Mouse (Mus musculus): ENCODE measurements around the gene Tmod2. TPM values are rescaled to one million over a fixed set of nuclear protein-coding genes. Genes with fewer than 3 reads are reported as not detected.
A peak's percentile ranks its signal among the peaks of the same experiment; 100 is the strongest.

Gene Tmod2
- polyA plus RNA-seq, 1 experiment from 2014 or later: 10.0 TPM

DNA sequence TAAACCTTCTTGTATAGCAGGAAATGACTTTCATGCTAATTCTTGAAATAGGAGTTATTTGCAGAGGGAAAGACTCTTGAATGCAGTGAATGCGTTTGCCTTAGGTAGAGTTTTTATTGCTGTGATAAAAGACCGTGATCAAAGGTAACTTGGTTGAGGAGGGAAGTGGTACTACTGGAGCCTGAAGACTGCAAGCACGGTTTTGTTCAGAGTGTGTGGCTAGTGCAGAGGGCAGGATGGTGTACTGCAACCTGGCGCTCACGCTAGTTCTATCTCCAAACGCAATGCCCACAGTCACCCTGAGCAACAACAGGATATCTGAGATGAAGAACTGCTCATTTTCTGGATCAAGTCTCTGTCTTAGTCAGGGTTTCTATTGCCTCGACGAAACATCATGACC is 22.5 kb upstream of the Tmod2 start:
- no peaks in the 10 kb centered on the region for H3K27me3 ChIP-seq (replicated peaks; ENCODE audit: control insufficient read depth, insufficient read depth, low read length)
- TF ChIP-seq CTCF (IDR thresholded peaks at IDR 0.05; ENCODE audit: low read depth): no peak
- WGBS: 58% methylated on average over 8 of the region's 8 CpGs
- H3K9me3 ChIP-seq (ENCODE audit: control insufficient read depth): no peaks in the 10 kb centered on the region
- no peak overlapping the region for H3K9ac ChIP-seq (ENCODE audit: low read depth, low read length)
- H3K36me3 ChIP-seq (ENCODE audit: control insufficient read depth, insufficient read depth): no peaks in the 10 kb centered on the region
- ATAC-seq: peak; percentile 41; the same call in 1 of the 2 replicates
- no peaks in the 10 kb centered on the region for H3K4me1 ChIP-seq (replicated peaks; ENCODE audit: control insufficient read depth, insufficient read depth, low read length)
- no peak overlapping the region for H3K4me2 ChIP-seq (replicated peaks; ENCODE audit: low read depth)
- H3K27ac ChIP-seq (ENCODE audit: low read depth, low read length): no peak overlapping the region
- no peak overlapping the region for H3K4me3 ChIP-seq (ENCODE audit: low read depth, low read length)

- no peak for ATAC-seq
- H3K9ac ChIP-seq (ENCODE audit: low read depth, low read length): no peak overlapping the region
- H3K27ac ChIP-seq (ENCODE audit: low read depth, low read length): no peak overlapping the region
- 45% methylated on average over 1 of the region's 1 CpGs for WGBS
- no peak overlapping the region for H3K4me2 ChIP-seq (replicated peaks; ENCODE audit: low read depth)
- H3K36me3 ChIP-seq (ENCODE audit: control insufficient read depth, insufficient read depth): no peaks in the 10 kb centered on the region
- no peak overlapping the region for H3K4me3 ChIP-seq (ENCODE audit: low read depth, low read length)
- H3K27me3 ChIP-seq (replicated peaks; ENCODE audit: control insufficient read depth, insufficient read depth, low read length): no peaks in the 10 kb centered on the region
- H3K9me3 ChIP-seq (ENCODE audit: control insufficient read depth): no peaks in the 10 kb centered on the region
- peak; percentile 66 for TF ChIP-seq CTCF (IDR thresholded peaks at IDR 0.05; ENCODE audit: low read depth)
- no peaks in the 10 kb centered on the region for H3K4me1 ChIP-seq (replicated peaks; ENCODE audit: control insufficient read depth, insufficient read depth, low read length)
Observed at GRCm38 (mm10) chr9:75632902-75633301, 21.8 kb upstream of the Tmod2 start.

DNA sequence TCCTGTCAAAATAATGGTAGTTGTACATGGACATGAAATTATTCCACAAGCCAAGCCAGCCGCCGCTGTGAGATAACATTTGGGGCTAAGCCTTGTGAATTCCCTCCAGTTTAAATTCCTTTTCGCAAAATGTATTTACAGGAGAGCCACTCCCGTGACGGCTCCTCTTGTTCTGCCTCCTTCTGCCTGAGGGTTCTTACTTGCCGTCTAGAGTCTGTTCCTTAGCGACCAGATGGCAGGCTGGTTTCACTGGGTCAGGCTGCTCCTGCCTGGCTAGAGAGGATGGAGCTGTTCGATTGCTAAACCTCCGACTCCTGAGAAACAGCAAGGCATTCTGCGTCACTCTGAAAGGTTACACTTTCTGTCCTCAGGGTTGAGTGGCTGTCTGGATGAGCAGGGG is 21.0 kb upstream of the Tmod2 start:
- no peak overlapping the region for H3K27ac ChIP-seq (ENCODE audit: low read depth, low read length)
- TF ChIP-seq CTCF (IDR thresholded peaks at IDR 0.05; ENCODE audit: low read depth): no peak
- no peaks in the 10 kb centered on the region for H3K4me1 ChIP-seq (replicated peaks; ENCODE audit: control insufficient read depth, insufficient read depth, low read length)
- H3K4me2 ChIP-seq (replicated peaks; ENCODE audit: low read depth): no peak overlapping the region
- H3K36me3 ChIP-seq (ENCODE audit: control insufficient read depth, insufficient read depth): no peaks in the 10 kb centered on the region
- ATAC-seq: no peak
- H3K9ac ChIP-seq (ENCODE audit: low read depth, low read length): no peak overlapping the region
- no peak overlapping the region for H3K4me3 ChIP-seq (ENCODE audit: low read depth, low read length)
- H3K27me3 ChIP-seq (replicated peaks; ENCODE audit: control insufficient read depth, insufficient read depth, low read length): no peaks in the 10 kb centered on the region
- WGBS: 54% methylated on average over 10 of the region's 10 CpGs
- no peaks in the 10 kb centered on the region for H3K9me3 ChIP-seq (ENCODE audit: control insufficient read depth)

- no peak for TF ChIP-seq CTCF (IDR thresholded peaks at IDR 0.05; ENCODE audit: low read depth)
- H3K4me2 ChIP-seq (replicated peaks; ENCODE audit: low read depth): no peak overlapping the region
- H3K4me1 ChIP-seq (replicated peaks; ENCODE audit: control insufficient read depth, insufficient read depth, low read length): no peaks in the 10 kb centered on the region
- no peaks in the 10 kb centered on the region for H3K27me3 ChIP-seq (replicated peaks; ENCODE audit: control insufficient read depth, insufficient read depth, low read length)
- no peak for ATAC-seq
- H3K9me3 ChIP-seq (ENCODE audit: control insufficient read depth): no peaks in the 10 kb centered on the region
- 0 out of 2 replicates have a peak overlapping the region, but pooled peaks have one; percentile 21 for H3K27ac ChIP-seq (ENCODE audit: low read depth, low read length)
- no peaks in the 10 kb centered on the region for H3K36me3 ChIP-seq (ENCODE audit: control insufficient read depth, insufficient read depth)
- H3K4me3 ChIP-seq (ENCODE audit: low read depth, low read length): no peak overlapping the region
- H3K9ac ChIP-seq (ENCODE audit: low read depth, low read length): no peak overlapping the region
- WGBS: 58% methylated on average over 8 of the region's 8 CpGs
Observed at GRCm38 (mm10) chr9:75630823-75631454, 19.8 kb upstream of the Tmod2 start.

DNA sequence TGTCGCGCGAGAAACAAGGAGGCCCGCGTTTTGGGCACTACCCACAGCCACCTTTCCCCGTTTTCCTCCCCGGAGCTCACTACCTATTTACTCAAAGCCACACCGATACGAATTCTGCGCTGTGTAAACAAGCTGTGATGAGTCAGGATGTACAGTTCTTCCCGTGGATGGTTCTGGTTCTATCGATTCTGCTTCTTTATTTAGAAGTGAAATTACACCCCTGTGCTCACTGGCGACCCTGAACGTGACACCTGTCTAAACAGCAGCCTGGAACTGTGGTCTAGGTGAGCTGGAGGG is 15.1 kb upstream of the Tmod2 start:
- Histone ChIP-seq H3K9me3 (ENCODE audit: control insufficient read depth) (no peaks in the 10 kb centered on the region), H3K4me2 (replicated peaks; ENCODE audit: low read depth) (peak overlapping the region; percentile 96), H3K4me3 (ENCODE audit: low read depth, low read length) (peak overlapping the region; percentile 72), H3K4me1 (replicated peaks; ENCODE audit: control insufficient read depth, insufficient read depth, low read length) (no peaks in the 10 kb centered on the region), H3K27ac (ENCODE audit: low read depth, low read length) (no peak overlapping the region), H3K27me3 (replicated peaks; ENCODE audit: control insufficient read depth, insufficient read depth, low read length) (0 out of 2 replicates have a peak, but pooled peaks cover 3% of the 10 kb centered on the region), H3K9ac (ENCODE audit: low read depth, low read length) (peak overlapping the region; percentile 81), H3K36me3 (ENCODE audit: control insufficient read depth, insufficient read depth) (no peaks in the 10 kb centered on the region)
- no peak for TF ChIP-seq CTCF (IDR thresholded peaks at IDR 0.05; ENCODE audit: low read depth)
- peak; percentile 34; the same call in 1 of the 2 replicates for ATAC-seq
- WGBS: 1% methylated on average over 14 of the region's 14 CpGs

DNA sequence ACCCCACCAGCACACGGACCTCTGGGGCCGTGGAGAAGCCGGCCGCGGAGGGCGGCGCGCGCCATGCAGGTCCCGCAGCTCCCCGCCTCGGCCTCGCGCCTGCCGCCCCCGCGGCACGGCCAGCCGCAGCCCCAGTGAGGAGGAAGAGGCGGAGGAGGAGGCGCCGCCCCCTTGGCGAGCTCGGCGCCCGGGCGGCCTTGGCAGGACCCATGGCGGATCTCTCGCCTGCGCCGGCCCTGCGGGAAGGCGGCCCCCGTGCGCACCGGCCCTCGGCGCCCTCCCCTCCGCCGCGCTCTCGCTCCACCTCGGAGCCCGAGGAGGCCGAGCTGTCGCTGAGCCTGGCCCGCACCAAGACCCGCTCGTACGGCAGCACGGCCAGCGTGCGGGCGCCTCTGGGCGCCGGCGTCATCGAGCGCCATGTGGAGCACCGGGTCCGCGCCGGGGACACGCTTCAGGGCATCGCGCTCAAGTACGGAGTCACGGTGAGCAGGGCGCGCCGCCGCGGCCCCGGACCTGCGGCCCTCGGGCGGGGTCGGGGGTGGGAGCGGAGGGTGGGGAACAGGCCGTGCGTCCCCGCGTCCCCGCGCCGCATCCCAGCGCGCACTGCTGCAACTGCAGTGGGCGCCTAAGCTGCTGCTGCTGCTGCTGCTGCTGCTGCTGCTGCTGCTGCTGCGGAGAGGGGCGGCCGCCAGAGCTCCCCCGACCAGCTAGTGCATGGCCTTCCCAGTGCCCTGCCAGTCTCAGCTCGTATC is 14.6 kb upstream of the Tmod2 start, which contains the start of gene Lysmd2:
Lysmd2 (plus strand) TSS at position 186 of the 752 bp plus-strand sequence.
- WGBS: under 1% methylated on average over 61 of the region's 94 CpGs
- Histone ChIP-seq H3K4me1 (replicated peaks; ENCODE audit: control insufficient read depth, insufficient read depth, low read length) (no peaks in the 10 kb centered on the region), H3K27me3 (replicated peaks; ENCODE audit: control insufficient read depth, insufficient read depth, low read length) (0 out of 2 replicates have a peak, but pooled peaks cover 3% of the 10 kb centered on the region), H3K36me3 (ENCODE audit: control insufficient read depth, insufficient read depth) (no peaks in the 10 kb centered on the region), H3K9ac (ENCODE audit: low read depth, low read length) (peak within 1 kb of the TSS; percentile 81), H3K9me3 (ENCODE audit: control insufficient read depth) (no peaks in the 10 kb centered on the region), H3K4me2 (replicated peaks; ENCODE audit: low read depth) (peak within 1 kb of the TSS; percentile 96), H3K4me3 (ENCODE audit: low read depth, low read length) (peak within 1 kb of the TSS; percentile 72), H3K27ac (ENCODE audit: low read depth, low read length) (peak within 1 kb of the TSS; percentile 74)
- peak; percentile 80 for ATAC-seq
- no peak for TF ChIP-seq CTCF (IDR thresholded peaks at IDR 0.05; ENCODE audit: low read depth)
